Mouse (Mus musculus) common myeloid progenitor, adult 5-6 weeks (primary cell): ENCODE results near the gene Tmem203. TPM values are rescaled to one million over a fixed set of nuclear protein-coding genes. Genes with fewer than 3 reads are reported as not detected.
"Not testable (repeated sequence)": the region's sequence is repeated elsewhere in the genome, so short reads cannot be mapped to it uniquely, and the experiment has no call there.

ENCODE experiments used
- ATAC-seq: replicated peaks from 2 replicates; pipeline ENCODE4 v1.8.0; 2016; ENCODE audit warnings: low read depth, mild to moderate bottlenecking, moderate TSS enrichment, inconsistent platforms; ENCODE audit not compliant: poor library complexity, severe bottlenecking
- total RNA-seq: library from RNA; stranded (forward); fragments of 200-1000, 187-1606 nt; gene quantifications from 2 replicates; pipeline ENCODE4 v1.2.3, GENCODE M21; 2017

Tmem203 gene
- total RNA-seq, 1 experiment from 2014 or later = 13.0 TPM

DNA sequence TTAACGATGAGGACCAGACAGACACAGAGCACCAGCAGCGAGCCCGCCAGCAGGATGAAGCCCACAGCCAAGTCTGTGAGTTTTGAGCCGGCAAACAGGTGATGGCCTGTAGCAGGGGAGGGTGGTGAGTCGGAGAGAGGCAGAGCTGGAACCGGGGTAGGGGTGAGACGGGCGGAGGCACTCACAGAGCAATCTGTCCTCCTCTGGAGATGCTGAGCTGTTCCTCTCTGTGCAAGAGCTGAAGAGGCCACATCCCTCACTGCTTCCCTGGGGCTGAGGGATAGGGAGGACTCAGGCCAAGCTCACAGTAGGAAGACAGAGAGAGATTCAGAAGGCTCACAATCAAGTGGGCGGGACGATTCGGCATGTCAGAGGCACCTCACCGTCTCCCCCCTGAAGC lies 24.2 kb upstream of the Tmem203 start:
- no peak for ATAC-seq

DNA sequence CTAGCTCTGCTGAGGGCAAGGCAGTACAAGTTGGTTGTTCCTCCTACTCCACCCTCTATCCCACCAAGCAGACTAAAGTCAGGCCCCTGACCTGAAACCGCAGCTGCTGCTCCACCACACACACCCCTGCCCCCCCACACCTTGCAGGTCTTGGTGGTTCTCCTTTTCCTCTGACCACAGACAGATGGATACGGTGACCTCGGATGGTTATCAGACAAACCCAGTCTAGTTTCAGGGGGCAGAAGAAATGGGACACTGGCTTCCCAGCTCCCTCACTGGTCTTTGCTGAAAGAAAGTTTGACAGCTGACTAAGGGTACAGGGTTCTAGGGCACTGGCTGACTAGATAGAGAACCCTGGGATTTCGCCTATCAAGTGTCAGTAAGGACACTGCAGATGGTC lies 21.8 kb upstream of the Tmem203 start:
- peak; percentile 61 for ATAC-seq

DNA sequence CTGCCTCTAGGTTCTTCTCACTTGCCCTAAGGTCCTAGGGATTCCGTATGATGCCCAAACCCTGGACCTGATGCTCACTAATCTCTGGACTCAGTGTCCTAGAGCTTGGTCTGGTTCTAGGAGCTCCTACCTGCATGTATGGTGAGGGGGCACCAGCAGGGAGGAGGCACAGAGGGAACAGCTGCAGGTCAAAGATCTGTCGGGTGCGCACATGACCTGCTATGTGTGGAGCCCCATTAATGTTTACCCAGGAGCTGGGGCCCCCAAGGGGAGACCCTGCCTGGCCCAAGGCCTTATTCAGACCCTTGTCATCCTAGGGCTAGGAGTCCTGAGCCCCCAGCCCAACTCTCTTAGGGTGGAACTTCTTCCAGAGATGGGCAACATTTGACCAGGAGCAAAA lies 21.2 kb upstream of the Tmem203 start, which contains the start of gene Slc34a3:
Gene Slc34a3, minus strand, starts transcription at position 315 of the 400 bp plus-strand sequence.
- ATAC-seq = no peak

DNA sequence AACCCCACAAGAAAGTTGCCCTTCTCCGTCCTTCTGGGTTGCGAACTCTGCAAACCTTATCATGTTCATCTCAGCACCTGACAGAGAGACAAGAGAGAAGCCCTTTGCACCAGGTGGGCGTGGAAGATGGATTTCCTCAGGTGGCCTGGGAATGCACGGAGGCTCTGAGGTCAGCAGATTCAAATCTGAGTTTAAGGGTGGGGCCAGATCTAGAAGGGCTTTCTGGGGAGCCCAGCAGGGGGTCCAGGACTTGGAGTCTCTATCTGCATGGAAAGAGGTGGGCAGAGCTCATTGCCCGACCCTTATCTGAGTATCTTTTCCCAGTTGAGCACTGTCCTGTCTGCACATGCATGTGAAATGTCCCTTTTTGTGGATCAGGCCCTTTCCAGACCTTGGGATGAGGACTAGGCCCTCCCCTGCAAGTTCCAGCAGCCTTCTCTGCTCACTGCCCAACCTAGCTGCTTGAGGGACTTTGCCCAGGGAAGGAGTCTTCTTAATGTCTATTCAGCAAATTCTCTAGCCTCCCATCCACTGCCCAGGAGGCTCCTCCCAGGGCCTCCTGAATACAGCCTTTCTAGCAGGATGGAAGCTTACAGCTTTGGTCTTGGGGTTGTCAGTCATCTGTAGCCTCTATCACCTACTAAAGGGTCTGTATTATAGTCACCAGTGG lies 20.6 kb upstream of the Tmem203 start:
- ATAC-seq = no peak

DNA sequence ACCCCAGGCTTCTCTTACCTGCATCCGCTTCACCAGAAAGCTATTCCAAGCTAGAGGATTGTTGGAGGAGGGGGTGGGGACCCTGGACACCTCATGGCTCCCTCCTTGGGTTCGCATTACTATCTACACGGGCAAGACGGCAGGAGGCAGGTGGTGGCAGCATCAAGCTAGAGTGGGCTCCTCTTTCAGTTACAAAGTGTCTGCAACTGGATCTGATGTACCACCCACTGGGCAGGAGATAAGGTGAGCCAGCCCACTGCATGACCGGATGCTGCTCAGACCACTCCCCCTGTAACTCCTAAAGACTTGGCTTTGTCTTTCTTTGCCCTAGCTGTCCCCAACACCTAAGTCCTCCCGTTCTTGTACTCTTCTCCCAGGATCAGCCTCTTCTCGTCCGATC lies 18.6 kb upstream of the Tmem203 start, which contains the start of gene Rnf224:
Gene Rnf224, minus strand, starts transcription at position 174 of the 400 bp plus-strand sequence.
- no peak for ATAC-seq

DNA sequence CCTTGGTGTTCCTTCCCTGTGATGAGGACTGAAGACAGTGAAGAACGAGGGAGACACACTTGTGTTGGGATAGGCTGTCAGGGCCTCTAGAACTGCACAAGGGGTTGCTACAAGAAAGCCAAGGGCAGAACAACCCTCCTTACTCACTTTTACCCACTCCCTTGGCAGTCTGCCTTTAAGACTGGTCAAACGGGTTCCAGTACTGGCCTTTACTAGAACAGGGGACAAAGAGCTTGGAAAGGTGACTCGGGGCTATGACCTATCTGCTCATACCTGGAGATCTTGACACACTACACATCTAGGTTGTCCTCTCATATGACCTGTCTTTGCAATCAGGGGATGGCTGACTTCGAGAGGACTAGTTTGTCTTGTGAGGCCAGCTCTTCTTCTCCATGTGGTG lies 17.7 kb upstream of the Tmem203 start:
- ATAC-seq = no peak

DNA sequence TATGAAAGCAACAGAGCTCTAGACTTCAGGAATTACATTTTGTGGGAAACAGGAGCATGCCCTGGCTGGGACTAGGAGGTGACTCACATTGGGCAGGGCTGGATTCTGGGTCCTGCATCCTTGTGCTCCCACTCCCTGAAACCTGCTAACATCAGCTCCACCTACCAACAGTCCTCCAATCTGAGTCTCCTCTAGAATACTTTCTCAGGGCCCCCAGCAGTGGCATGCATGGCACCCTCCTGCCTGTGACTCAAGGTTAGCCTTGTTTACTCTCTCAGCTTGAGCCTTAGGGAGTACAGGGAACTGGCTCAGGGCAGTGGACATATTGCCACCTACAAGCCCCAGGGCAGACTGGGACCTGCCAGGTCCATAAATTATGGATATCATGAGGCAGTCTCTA lies 17.1 kb upstream of the Tmem203 start:
- ATAC-seq = no peak

DNA sequence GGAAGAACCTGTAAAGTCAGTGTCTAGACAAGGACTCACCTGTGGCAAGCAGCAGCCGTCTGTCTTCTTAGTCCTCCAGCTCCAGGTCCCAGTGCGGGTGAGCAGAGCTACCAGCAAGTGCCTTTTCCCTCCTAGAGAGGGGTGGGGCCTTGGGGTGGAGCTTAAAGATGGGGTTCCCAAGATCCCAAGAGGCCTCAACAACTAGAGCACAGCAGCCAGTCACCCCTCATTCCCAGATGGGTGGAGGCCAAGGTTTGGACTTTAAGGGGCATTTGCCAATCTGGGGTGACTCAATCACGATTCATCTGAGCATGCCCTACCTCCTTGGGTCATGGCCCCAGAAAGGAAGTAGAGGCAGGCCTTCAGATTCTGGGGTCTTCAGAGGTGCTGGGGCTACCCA lies 15.5 kb upstream of the Tmem203 start:
- ATAC-seq = no peak

DNA sequence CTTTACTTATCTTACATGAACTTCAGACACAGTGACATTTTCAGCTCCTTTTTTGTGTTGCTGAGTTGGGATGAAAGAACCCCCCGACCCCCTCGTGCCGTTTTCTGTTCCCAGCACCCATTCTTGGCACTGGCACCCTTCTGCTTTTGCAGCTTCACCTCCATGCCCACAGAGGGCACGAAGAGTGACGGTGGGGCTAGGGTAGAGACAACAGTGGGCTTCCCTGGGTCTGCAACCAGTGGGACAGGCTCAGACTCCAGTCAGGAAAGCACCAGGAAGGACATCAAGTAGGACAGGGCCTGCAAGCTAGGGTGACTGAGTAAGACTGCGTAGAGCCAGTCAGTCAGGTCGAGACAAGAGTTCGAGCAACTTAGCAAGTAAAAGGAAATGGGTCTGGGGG lies 14.9 kb upstream of the Tmem203 start:
- ATAC-seq = 0 out of 2 replicates have a peak, but pooled peaks have one; percentile 3

DNA sequence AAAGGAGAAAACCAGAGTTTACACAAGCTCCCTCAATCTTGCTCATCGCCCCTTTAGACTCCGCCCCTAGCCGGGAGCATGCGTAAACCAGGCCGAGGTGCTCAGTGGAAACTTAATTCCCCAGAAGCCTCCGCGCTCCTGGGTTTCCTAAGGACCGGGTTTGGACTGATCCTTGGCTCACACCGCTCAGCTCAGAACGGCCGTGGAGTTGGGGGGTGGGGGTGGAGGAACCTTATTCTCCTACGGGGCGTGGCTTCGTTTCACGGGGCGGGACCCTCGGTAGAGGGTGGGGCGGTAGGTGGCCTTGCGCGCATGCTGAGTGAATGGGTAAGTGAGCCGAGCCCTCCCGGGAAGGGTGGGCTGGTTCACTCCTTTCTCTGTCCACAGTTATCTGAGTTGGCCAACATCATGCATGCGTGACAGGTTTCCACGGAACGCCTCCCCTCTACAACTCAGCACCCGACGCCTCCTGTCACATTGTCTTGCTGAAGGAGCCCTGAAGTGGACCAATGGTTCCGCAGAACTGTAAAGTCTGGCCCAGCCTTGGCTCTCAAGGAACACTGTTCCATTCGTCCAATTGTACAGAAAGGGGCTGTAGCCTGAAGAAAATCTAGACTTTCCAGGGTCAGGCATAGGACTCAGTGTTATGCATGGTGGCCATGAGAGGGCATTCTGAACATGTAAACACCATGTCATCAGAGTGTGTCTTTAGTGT lies 14.4 kb upstream of the Tmem203 start:
- ATAC-seq = peak; percentile 71

DNA sequence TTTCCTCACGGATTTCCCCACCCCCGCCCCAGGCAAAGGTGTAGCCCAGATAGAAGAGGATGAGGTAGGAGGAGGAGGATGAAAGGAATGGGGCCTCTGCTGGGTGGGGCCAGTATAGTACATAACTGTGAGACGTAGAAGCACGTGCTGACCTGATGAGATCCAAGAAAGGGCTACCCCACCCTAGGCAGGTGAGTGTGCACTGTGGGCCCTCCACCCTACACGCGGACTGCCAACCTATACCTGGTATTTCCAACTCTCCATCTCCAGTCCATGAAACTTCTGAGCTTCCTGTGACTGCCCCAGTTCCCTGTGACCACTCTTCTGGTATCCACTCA lies 13.8 kb upstream of the Tmem203 start:
- ATAC-seq = no peak

DNA sequence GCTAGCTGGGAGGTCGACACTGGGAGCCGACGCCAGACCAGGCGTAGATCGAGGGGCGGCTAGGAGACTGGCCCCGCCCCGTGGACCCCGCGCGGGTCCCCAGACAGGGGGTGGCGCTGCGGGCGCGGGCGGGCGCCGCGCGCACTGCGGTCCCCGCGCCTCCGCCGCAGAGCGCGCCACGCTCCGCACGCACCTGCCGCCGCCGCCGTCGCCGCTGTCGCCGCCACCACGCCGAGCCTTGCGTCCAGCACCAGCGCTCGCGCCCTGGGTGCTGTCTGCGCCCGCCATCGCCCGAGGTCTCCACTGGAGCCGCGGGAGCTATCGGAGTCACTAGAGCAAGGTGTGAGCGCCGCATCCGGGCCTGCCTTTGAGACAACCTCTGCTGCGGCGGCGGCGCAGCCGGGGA lies 13.1 kb upstream of the Tmem203 start, which contains the start of the genes Rnf208 and Cysrt1:
Gene Rnf208, plus strand, starts transcription at position 155 of the 406 bp plus-strand sequence.
Gene Cysrt1, minus strand, starts transcription at position 352 of the 406 bp plus-strand sequence.
- no peak for ATAC-seq

DNA sequence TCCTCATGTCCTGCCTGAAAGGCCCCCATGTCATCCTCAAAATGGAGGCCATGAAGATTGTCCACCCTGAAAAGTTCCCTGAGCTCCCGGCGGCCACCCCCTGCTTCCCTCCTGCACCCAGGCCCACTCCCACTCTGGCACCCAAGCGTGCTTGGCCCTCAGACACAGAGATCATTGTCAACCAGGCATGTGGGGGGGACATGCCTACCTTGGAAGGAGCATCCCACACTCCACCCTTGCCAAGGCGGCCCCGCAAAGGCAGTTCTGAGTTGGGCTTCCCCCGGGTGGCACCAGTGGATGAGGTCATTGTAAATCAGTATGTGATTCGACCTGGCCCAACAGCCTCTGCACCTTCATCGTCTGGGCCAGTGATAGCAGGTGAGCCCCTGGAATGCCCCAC lies 11.9 kb upstream of the Tmem203 start:
- no peak for ATAC-seq

DNA sequence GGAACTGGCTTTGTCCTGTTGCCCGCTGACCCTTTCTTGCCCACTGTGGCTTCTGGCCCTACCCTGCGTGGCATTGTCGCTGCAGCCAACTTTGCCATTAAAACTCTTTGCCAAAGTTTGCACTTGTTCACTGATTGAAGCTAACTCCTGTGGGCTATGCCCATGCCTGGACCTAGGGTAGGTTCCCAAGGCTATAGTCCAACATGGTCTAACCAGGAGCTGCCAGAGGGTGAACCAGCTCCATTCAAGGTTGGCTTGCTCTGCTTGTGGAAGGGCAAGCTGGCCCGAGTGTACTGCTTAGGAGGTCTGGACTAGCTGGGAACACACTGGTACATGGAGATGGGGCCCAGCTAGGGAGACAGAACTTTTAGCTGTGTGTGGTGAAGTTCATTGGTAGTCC lies 11.1 kb upstream of the Tmem203 start:
- ATAC-seq = no peak

DNA sequence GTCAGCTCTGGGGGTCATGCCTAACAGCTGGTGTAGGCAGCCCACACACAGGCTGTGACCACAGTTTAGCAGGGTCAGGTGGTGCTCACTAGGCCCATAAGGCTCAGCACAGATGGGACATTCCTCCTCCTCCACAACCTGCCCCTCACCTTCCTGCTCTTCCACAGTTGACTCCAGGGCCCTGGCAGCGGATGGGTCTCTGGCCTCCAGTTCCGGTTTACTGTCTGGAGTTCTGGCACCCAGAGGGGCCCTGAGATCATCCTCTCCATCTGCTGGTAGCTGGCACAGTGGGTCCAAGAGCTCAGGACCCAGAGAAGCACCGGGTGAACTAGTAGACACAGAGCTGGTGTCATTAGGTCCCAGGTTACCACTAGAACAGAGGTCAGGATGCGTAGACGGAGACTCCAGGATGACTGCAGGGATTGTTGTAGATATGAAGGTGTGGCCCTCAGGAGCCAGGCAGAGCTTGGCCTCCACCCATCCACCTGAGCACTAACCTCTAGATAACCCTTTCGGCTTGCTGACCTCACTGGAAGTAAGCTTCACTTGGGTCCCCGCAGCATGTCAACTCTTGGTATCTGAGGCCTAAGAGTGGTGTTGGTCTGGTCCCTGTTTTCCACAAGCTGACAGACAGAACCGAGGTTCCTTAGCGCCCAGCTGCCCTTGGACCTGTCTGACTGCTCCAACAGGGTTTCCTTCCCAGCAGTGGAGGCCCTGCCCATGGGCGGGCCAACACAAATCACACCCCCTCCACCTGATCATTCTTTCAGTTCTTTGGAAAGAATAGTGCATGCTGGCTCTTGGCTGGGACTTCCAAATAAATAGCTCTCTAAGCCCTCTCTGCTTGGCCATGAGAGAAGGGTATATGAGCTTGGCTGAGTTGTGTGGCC lies 8.8 kb upstream of the Tmem203 start, which contains the start of gene AL732309.1:
Gene AL732309.1, minus strand, starts transcription at position 681 of the 890 bp plus-strand sequence.
- no peak for ATAC-seq

DNA sequence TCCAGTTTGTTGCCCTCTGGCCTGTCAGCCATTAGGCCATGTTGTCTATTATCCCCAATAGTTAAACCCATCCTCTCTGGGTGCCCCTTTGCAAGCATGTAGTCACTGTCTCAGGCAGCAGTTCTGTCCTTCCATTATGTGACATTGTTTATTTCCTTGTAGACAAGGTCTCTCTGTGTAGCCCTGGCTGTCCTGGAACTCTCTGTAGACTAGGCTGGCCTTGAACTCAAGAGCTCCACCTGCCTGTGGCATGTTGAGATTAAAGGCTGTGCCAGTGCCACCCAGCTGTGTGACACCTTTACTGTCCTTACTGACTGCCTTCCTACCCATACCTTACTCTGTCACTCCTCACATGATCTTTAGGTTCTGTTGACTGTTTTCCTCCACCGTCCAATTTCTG lies 2.9 kb upstream of the Tmem203 start:
- no peak for ATAC-seq

DNA sequence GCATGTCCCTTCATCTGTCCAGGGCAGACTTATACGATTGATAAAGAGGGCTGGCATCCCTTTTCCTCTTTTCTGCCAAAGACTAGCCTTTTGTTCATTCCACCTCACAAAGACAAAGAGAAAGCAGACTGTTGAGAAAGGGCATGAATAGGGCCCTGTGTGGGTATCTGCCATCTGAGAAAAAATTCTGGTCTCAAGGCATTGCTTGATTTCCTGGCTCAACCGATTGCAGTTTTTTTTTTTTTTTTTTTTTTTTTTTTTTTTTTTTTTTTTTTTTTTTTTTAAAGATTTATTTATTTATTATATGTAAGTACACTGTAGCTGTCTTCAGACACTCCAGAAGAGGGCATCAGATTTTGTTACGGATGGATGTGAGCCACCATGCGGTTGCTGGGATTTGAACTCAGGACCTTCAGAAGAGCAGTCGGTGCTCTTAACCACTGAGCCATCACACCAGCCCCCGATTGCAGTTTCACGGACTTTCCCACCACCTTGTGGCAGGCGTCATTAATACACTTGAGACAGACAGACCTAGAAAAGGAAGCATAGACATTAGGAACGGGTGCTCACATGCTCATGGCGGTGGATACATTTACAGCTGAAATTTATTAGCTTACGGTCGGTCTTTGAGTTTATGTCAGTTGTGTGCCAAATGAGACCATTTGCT lies 1.3 kb downstream of the Tmem203 start:
- ATAC-seq = peak; percentile 66

DNA sequence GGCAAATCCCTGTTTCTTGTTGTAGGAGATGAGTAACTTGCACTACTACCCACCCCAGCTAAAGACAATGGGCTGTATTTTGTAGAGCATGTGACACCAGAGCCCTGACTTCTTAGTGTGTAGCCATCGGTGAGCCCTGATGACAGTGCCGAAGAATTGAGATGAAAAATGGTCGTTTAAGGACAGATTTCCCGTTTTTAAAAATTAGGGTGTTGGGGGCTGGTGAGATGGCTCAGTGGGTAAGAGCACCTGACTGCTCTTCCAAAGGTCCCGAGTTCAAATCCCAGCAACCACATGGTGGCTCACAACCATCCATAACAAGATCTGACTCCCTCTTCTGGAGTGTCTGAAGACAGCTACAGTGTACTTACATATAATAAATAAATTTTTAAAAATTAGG lies 2.0 kb downstream of the Tmem203 start:
- not testable (repeated sequence) for ATAC-seq

DNA sequence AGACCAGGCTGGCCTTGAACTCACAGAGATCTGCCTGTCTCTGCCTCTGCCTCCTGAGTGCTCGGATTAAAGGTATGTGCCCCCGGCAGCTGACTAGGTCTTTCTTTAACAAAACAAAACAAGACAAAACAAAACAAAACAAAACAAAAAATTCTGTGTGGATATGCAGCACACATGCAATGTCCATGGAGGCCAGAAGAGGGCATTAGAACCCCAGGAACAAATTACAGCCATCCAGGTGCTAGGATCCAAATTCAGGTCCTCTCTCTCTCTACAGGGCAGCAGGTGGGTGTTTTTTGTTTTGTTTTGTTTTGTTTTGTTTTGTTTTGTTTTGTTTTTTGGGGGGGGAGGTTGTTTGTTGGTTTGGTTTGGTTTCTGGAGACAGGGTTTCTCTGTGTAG lies 3.6 kb downstream of the Tmem203 start:
- ATAC-seq = no peak

DNA sequence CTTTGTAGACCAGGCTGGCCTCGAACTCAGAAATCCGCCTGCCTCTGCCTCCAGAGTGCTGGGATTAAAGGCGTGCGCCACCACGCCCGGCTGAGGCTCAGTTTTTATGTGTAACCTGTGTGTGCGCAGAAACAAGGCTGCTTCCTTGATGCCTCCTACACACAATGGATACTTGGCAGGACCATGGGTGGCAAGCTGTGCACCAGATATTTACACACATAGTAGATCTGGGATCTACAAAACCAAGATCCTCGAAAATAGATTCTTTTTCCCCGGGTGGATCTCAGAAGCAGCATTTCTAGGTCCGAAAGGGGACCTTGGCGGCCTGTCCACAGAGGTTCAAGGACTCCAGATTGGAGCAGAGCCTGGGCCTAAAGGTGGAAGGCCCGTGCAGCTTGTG lies 6.6 kb downstream of the Tmem203 start:
- ATAC-seq = no peak
